Mouse (Mus musculus) intestine, postnatal 0 days (tissue): Measurements from ENCODE around the gene Grid2ip. TPM values are rescaled to one million over a fixed set of nuclear protein-coding genes. Genes with fewer than 3 reads are reported as not detected.
A peak's percentile ranks its signal among the peaks of the same experiment; 100 is the strongest.

Experiments used
- ATAC-seq: fragments of 200-750 bp; cut with Nextera tagmentation; 2 replicates; pipeline ENCODE4 v1.8.0; 2017; ENCODE audit warnings: mild to moderate bottlenecking, moderate TSS enrichment, moderate library complexity
- H3K27ac ChIP-seq: fragments of 300-500 bp; sonication (generic); 2 replicates; pipeline ENCODE4 v1.5.1; 2014; ENCODE audit warnings: mild to moderate bottlenecking, low read depth, low read length, moderate library complexity
- H3K27me3 ChIP-seq: fragments of 300-500 bp; sonication (generic); replicated peaks from 2 replicates; pipeline ENCODE4 v1.6.1; 2014; ENCODE audit warnings: low read length, mixed read lengths; ENCODE audit not compliant: control insufficient read depth, insufficient read depth
- H3K36me3 ChIP-seq: fragments of 300-500 bp; sonication (generic); 2 replicates; pipeline ENCODE4 v1.6.1; 2014; ENCODE audit warnings: mild to moderate bottlenecking, moderate library complexity; ENCODE audit not compliant: control insufficient read depth, insufficient read depth
- H3K4me1 ChIP-seq: fragments of 300-500 bp; sonication (generic); replicated peaks from 2 replicates; pipeline ENCODE4 v1.6.1; 2014; ENCODE audit warnings: antibody characterized with exemption, low read length, mixed read lengths; ENCODE audit not compliant: control insufficient read depth, insufficient read depth
- H3K4me2 ChIP-seq: fragments of 300-500 bp; sonication (generic); replicated peaks from 2 replicates; pipeline ENCODE4 v1.6.1; 2014; ENCODE audit warnings: low read depth, mild to moderate bottlenecking, moderate library complexity
- H3K4me3 ChIP-seq: fragments of 300-500 bp; sonication (generic); 2 replicates; pipeline ENCODE4 v1.5.1; 2014; ENCODE audit warnings: low read depth, low read length
- H3K9ac ChIP-seq: fragments of 300-500 bp; sonication (generic); 2 replicates; pipeline ENCODE4 v1.6.1; 2014; ENCODE audit warnings: mild to moderate bottlenecking, low read depth, low read length
- H3K9me3 ChIP-seq: fragments of 300-500 bp; sonication (generic); 2 replicates; pipeline ENCODE4 v1.6.1; 2016; ENCODE audit warnings: mixed run types; ENCODE audit not compliant: control insufficient read depth
- CTCF ChIP-seq: sonication (generic); IDR thresholded peaks from 2 replicates; pipeline ENCODE4 v1.5.1; 2016; ENCODE audit warnings: low read depth, mild to moderate bottlenecking, control low read depth, antibody characterized with exemption, moderate library complexity
- WGBS: fragments of 180-500 bp; shearing (Covaris S2); extraction: QIAGEN DNeasy Blood & Tissue Kit; methylation state at CpG from one replicate; pipeline ENCODE4 v1.1.7; 2014; 5-methylcytosine and 5-hydroxymethylcytosine counted together
- polyA plus RNA-seq: library from polyadenylated mRNA; unstranded; fragments of >200 nt; fragmentation: Nextera tagmentation; extraction: Ambion mirVana; gene quantifications from 2 replicates; pipeline ENCODE4 v1.2.1, GENCODE M21; 2015

Gene Grid2ip
- polyA plus RNA-seq, 1 experiment from 2014 or later, result 0.10 TPM

- H3K27me3 ChIP-seq, result no peaks in the 10 kb centered on the region
- whole genome bisulfite sequencing, result 3% methylated on average over 4 of the region's 4 CpGs
- no peaks in the 10 kb centered on the region for H3K4me1 ChIP-seq
- no peak overlapping the region for H3K4me2 ChIP-seq
- H3K9ac ChIP-seq, result no peak overlapping the region
- no peaks in the 10 kb centered on the region for H3K9me3 ChIP-seq
- H3K27ac ChIP-seq, result no peak overlapping the region
- TF ChIP-seq CTCF, result peak; percentile 94
- no peaks in the 10 kb centered on the region for H3K36me3 ChIP-seq
- ATAC-seq, result 0 out of 2 replicates have a peak, but pooled peaks have one; percentile 45
- H3K4me3 ChIP-seq, result no peak overlapping the region
Measured at GRCm38 (mm10) chr5:143434421-143434820, 77.3 kb downstream of the Grid2ip start.

GRCm38 (mm10) chr5:143441298-143441697 lies 84.2 kb downstream of the Grid2ip start:
- Histone ChIP-seq H3K4me1 (0 out of 2 replicates have a peak, but pooled peaks cover 7% of the 10 kb centered on the region), H3K4me3 (no peak overlapping the region), H3K4me2 (no peak overlapping the region), H3K27ac (peak overlapping the region; percentile 41), H3K27me3 (no peaks in the 10 kb centered on the region), H3K9ac (no peak overlapping the region), H3K9me3 (no peaks in the 10 kb centered on the region), H3K36me3 (no peaks in the 10 kb centered on the region)
- 43% methylated on average over 3 of the region's 3 CpGs for WGBS
- ATAC-seq, result peak; percentile 89
- no peak for TF ChIP-seq CTCF

- no peak overlapping the region for H3K4me2 ChIP-seq
- TF ChIP-seq CTCF, result no peak
- no peaks in the 10 kb centered on the region for H3K27me3 ChIP-seq
- no peaks in the 10 kb centered on the region for H3K9me3 ChIP-seq
- no peak overlapping the region for H3K9ac ChIP-seq
- WGBS, result 50% methylated on average over 12 of the region's 12 CpGs
- H3K36me3 ChIP-seq, result no peaks in the 10 kb centered on the region
- 0 out of 2 replicates have a peak, but pooled peaks cover 7% of the 10 kb centered on the region for H3K4me1 ChIP-seq
- H3K27ac ChIP-seq, result peak overlapping the region; percentile 41
- ATAC-seq, result peak; percentile 42
- no peak overlapping the region for H3K4me3 ChIP-seq
Measured at GRCm38 (mm10) chr5:143441753-143442152, 84.6 kb downstream of the Grid2ip start.

Other genes starting within 250 kb of the Grid2ip start
- 16.9 and 20.6 TPM in 2 replicates for gene Rnf216, start 244.3 kb upstream of the Grid2ip start, polyA plus RNA-seq
- 0.23 and 0.26 TPM in 2 replicates for gene Olfr718-ps1, start 209.8 kb upstream of the Grid2ip start, polyA plus RNA-seq
- gene Rbak, start 176.6 kb upstream of the Grid2ip start, polyA plus RNA-seq, result 2.5 and 2.9 TPM in 2 replicates
- not detected in 2 replicates for gene Spdye4b, start 176.3 kb upstream of the Grid2ip start, polyA plus RNA-seq
- not detected in 2 replicates for gene Spdye4a, start 130.4 kb upstream of the Grid2ip start, polyA plus RNA-seq
- gene Zfp12, start 122.2 kb upstream of the Grid2ip start, polyA plus RNA-seq, result 2.1 and 2.7 TPM in 2 replicates
- gene Zfp316, start 87.3 kb upstream of the Grid2ip start, polyA plus RNA-seq, result 0.81 and 0.86 TPM in 2 replicates
- not detected in 2 replicates for gene Zfp853, start 63.7 kb upstream of the Grid2ip start, polyA plus RNA-seq
- 14.7 and 14.9 TPM in 2 replicates for gene E130309D02Rik, start 42.0 kb upstream of the Grid2ip start, polyA plus RNA-seq
- gene Zdhhc4, start 28.1 kb upstream of the Grid2ip start, polyA plus RNA-seq, result 46.5 and 52.4 TPM in 2 replicates
- gene Kdelr2, start 46.5 kb downstream of the Grid2ip start, polyA plus RNA-seq, result 429 and 451 TPM in 2 replicates
- 10.6 and 11.4 TPM in 2 replicates for gene Daglb, start 107.2 kb downstream of the Grid2ip start, polyA plus RNA-seq
- gene Rac1, start 170.7 kb downstream of the Grid2ip start, polyA plus RNA-seq, result 375 and 413 TPM in 2 replicates